Mouse (Mus musculus) cortical plate, adult 2 months (tissue): Measurements from ENCODE around the gene Apbb2.

Experiments used
- CTCF ChIP-seq: fragments of 200-500 bp; IDR thresholded peaks from 2 replicates; pipeline ENCODE4 v1.5.1; 2011; ENCODE audit warnings: mild to moderate bottlenecking, control low read depth, low read length; ENCODE audit not compliant: insufficient read depth; ENCODE audit errors: extremely low read depth
- POLR2A ChIP-seq: fragments of 200-500 bp; IDR thresholded peaks from 2 replicates; pipeline ENCODE4 v1.6.1; 2011; ENCODE audit warnings: mild to moderate bottlenecking, low read length, control low read depth; ENCODE audit not compliant: insufficient read depth; ENCODE audit errors: extremely low read depth

GRCm38 (mm10) chr5:66475824-66476223, 142.8 kb downstream of the Apbb2 start:
- TF ChIP-seq POLR2A (no peak), CTCF (no peak)
